Mouse (Mus musculus): ENCODE measurements around the gene Dld. TPM values are rescaled to one million over a fixed set of nuclear protein-coding genes. Genes with fewer than 3 reads are reported as not detected.

Gene Dld
- polyA plus RNA-seq, 1 experiment = 136 TPM

GRCm38 (mm10) chr12:31311671-31312265 is 39.5 kb downstream of the Dld start:
- Histone ChIP-seq H3K4me3 (ENCODE audit: insufficient read depth, low read length) (no peak overlapping the region), H3K27ac (ENCODE audit: insufficient read depth, low read length) (no peak overlapping the region), H3K4me1 (ENCODE audit: control insufficient read depth, insufficient read depth, low read length) (no peaks in the 10 kb centered on the region)
- TF ChIP-seq POLR2A (IDR thresholded peaks at IDR 0.05; ENCODE audit: low read depth, low read length) (no peak), CTCF (IDR thresholded peaks at IDR 0.05; ENCODE audit: borderline replicate concordance, insufficient read depth, low read length) (no peak)

DNA sequence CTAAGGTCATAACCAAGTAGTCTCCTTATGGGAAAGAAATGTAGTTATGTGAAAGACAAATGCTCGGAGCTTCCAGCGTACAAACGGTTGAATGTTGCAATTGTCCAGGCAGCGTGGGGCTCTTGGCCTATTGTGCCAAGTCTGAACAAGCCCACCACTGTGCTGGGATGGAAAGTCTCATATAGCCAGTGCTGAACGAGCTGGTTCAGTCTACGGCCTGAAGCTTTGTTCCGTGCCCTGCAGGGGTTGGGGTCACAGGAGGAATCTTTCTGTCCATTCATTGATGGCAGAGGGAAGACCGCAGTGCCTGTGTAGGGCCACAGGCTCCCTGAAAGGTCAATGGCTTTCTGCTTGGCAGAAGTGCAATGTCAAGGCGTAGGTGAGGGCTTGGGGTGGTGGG is 40.6 kb downstream of the Dld start:
- no peak overlapping the region for H3K4me3 ChIP-seq (ENCODE audit: insufficient read depth, low read length)
- no peak for TF ChIP-seq CTCF (IDR thresholded peaks at IDR 0.05; ENCODE audit: borderline replicate concordance, insufficient read depth, low read length)
- no peak for TF ChIP-seq POLR2A (IDR thresholded peaks at IDR 0.05; ENCODE audit: low read depth, low read length)
- H3K27ac ChIP-seq (ENCODE audit: insufficient read depth, low read length) = no peak overlapping the region
- H3K4me1 ChIP-seq (ENCODE audit: control insufficient read depth, insufficient read depth, low read length) = no peaks in the 10 kb centered on the region

- TF ChIP-seq POLR2A (IDR thresholded peaks at IDR 0.05; ENCODE audit: low read depth, low read length) = no peak
- no peak for TF ChIP-seq CTCF (IDR thresholded peaks at IDR 0.05; ENCODE audit: borderline replicate concordance, insufficient read depth, low read length)
- H3K27ac ChIP-seq (ENCODE audit: insufficient read depth, low read length) = no peak overlapping the region
- H3K4me3 ChIP-seq (ENCODE audit: insufficient read depth, low read length) = no peak overlapping the region
- H3K4me1 ChIP-seq (ENCODE audit: control insufficient read depth, insufficient read depth, low read length) = no peaks in the 10 kb centered on the region
Measured at GRCm38 (mm10) chr12:31307756-31308155, 43.5 kb downstream of the Dld start.

DNA sequence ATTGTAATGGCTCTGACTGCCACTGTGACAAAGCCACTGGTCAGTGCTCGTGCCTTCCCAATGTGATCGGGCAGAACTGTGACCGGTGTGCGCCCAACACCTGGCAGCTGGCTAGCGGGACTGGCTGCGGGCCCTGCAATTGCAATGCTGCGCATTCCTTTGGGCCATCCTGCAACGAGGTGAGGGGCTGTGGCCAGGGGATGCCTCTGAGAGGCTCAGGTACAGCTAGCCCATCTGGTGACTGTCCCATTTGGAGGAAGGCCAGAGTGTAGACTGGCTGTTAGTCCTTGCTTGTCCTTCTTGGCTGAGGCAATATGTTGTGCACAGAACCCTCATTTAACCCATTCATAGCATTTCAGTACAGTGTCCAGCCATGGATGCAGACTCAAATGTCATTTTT is 44.2 kb downstream of the Dld start:
- no peak for TF ChIP-seq CTCF (IDR thresholded peaks at IDR 0.05; ENCODE audit: borderline replicate concordance, insufficient read depth, low read length)
- no peak for TF ChIP-seq POLR2A (IDR thresholded peaks at IDR 0.05; ENCODE audit: low read depth, low read length)
- no peak overlapping the region for H3K4me3 ChIP-seq (ENCODE audit: insufficient read depth, low read length)
- no peak overlapping the region for H3K27ac ChIP-seq (ENCODE audit: insufficient read depth, low read length)
- H3K4me1 ChIP-seq (ENCODE audit: control insufficient read depth, insufficient read depth, low read length) = no peaks in the 10 kb centered on the region

DNA sequence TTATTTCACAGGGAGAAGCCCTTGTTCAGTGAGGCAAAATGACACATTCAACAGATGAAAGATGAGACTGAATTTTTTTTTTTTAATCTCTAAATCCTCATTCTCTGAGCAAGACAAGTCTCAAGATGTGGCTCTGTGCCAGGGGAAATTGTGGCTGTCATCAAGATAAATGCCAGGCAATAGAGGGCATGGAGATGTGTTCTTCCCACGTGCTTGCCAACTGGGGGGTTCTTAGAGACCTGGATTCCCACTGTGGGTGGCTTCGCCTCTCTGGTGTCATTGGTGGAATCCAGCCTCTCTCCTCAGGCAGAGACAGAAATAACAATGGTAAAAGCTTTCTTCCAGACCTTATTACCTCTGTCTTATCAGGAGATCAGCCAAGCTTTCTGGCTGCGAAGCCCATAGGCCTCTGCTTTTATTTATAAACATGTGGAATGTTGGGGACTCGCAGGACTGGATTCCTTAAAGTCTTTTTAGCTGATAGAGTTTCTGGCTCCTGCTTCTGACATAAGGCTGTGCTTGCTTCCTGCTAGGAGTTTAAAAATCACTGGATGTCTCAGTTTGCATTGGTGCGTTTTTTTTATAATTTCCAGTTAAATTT is 45.1 kb downstream of the Dld start:
- H3K4me3 ChIP-seq (ENCODE audit: insufficient read depth, low read length) = no peak overlapping the region
- TF ChIP-seq POLR2A (IDR thresholded peaks at IDR 0.05; ENCODE audit: low read depth, low read length) (no peak), CTCF (IDR thresholded peaks at IDR 0.05; ENCODE audit: borderline replicate concordance, insufficient read depth, low read length) (no peak)
- 0 out of 2 replicates have a peak overlapping the region, but pooled peaks have one; percentile 9 for H3K27ac ChIP-seq (ENCODE audit: insufficient read depth, low read length)
- no peaks in the 10 kb centered on the region for H3K4me1 ChIP-seq (ENCODE audit: control insufficient read depth, insufficient read depth, low read length)

- H3K4me1 ChIP-seq (ENCODE audit: control insufficient read depth, insufficient read depth, low read length) = no peaks in the 10 kb centered on the region
- TF ChIP-seq POLR2A (IDR thresholded peaks at IDR 0.05; ENCODE audit: low read depth, low read length) (no peak), CTCF (IDR thresholded peaks at IDR 0.05; ENCODE audit: borderline replicate concordance, insufficient read depth, low read length) (no peak)
- no peak overlapping the region for H3K27ac ChIP-seq (ENCODE audit: insufficient read depth, low read length)
- H3K4me3 ChIP-seq (ENCODE audit: insufficient read depth, low read length) = no peak overlapping the region
Measured at GRCm38 (mm10) chr12:31302766-31303511, 48.3 kb downstream of the Dld start.

- no peak for TF ChIP-seq POLR2A (IDR thresholded peaks at IDR 0.05; ENCODE audit: low read depth, low read length)
- TF ChIP-seq CTCF (IDR thresholded peaks at IDR 0.05; ENCODE audit: borderline replicate concordance, insufficient read depth, low read length) = no peak
- no peak overlapping the region for H3K27ac ChIP-seq (ENCODE audit: insufficient read depth, low read length)
- no peak overlapping the region for H3K4me3 ChIP-seq (ENCODE audit: insufficient read depth, low read length)
- H3K4me1 ChIP-seq (ENCODE audit: control insufficient read depth, insufficient read depth, low read length) = no peaks in the 10 kb centered on the region
Measured at GRCm38 (mm10) chr12:31302266-31302665, 49.0 kb downstream of the Dld start.

DNA sequence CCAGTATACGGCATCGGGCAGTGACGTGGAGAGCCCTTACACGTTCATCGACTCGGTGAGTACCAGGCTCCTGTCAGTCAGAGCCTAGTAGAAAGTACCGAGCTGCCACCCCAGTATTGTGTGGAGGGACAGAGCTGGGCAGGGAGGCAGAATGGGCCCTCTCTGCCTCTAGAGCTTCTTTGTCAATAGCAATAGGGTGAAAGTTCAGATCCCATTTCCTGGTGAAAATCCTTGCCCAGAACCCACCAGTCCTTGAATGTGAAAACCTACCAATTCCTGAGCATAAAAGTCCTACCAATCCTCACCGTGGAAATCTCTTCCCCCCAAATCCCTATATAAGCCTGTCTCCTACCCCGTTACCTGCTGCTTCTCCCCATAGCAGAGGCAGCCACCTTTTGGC is 51.0 kb downstream of the Dld start:
- H3K4me3 ChIP-seq (ENCODE audit: insufficient read depth, low read length) = no peak overlapping the region
- no peak overlapping the region for H3K27ac ChIP-seq (ENCODE audit: insufficient read depth, low read length)
- 0 out of 2 replicates have a peak, but pooled peaks cover 3% of the 10 kb centered on the region for H3K4me1 ChIP-seq (ENCODE audit: control insufficient read depth, insufficient read depth, low read length)
- no peak for TF ChIP-seq POLR2A (IDR thresholded peaks at IDR 0.05; ENCODE audit: low read depth, low read length)
- no peak for TF ChIP-seq CTCF (IDR thresholded peaks at IDR 0.05; ENCODE audit: borderline replicate concordance, insufficient read depth, low read length)

GRCm38 (mm10) chr12:31299676-31300197 is 51.5 kb downstream of the Dld start:
- Histone ChIP-seq H3K4me3 (ENCODE audit: insufficient read depth, low read length) (no peak overlapping the region), H3K27ac (ENCODE audit: insufficient read depth, low read length) (no peak overlapping the region), H3K4me1 (ENCODE audit: control insufficient read depth, insufficient read depth, low read length) (0 out of 2 replicates have a peak, but pooled peaks cover 5% of the 10 kb centered on the region)
- no peak for TF ChIP-seq CTCF (IDR thresholded peaks at IDR 0.05; ENCODE audit: borderline replicate concordance, insufficient read depth, low read length)
- no peak for TF ChIP-seq POLR2A (IDR thresholded peaks at IDR 0.05; ENCODE audit: low read depth, low read length)

- Histone ChIP-seq H3K4me3 (ENCODE audit: insufficient read depth, low read length) (no peak overlapping the region), H3K4me1 (ENCODE audit: control insufficient read depth, insufficient read depth, low read length) (0 out of 2 replicates have a peak, but pooled peaks cover 5% of the 10 kb centered on the region), H3K27ac (ENCODE audit: insufficient read depth, low read length) (no peak overlapping the region)
- TF ChIP-seq CTCF (IDR thresholded peaks at IDR 0.05; ENCODE audit: borderline replicate concordance, insufficient read depth, low read length) (no peak), POLR2A (IDR thresholded peaks at IDR 0.05; ENCODE audit: low read depth, low read length) (no peak)
Measured at GRCm38 (mm10) chr12:31299126-31299525, 52.1 kb downstream of the Dld start.

Measured in embryonic fibroblast, embryonic 13.5 days (primary cell).